Mouse (Mus musculus) layer of hippocampus, adult 2 months (tissue): ENCODE data around the gene Cog7. TPM values are rescaled to one million over a fixed set of nuclear protein-coding genes. Genes with fewer than 3 reads are reported as not detected.
A peak's percentile ranks its signal among the peaks of the same experiment; 100 is the strongest.

Experiments used
- DNase-seq, 2 experiments: peaks; one replicate each; pipeline ENCODE4 v3.0.0; 2022; ENCODE audit warnings: low spot score in 2 of 2
- H3K27ac ChIP-seq: fragments of 200-600 bp; 2 replicates; pipeline ENCODE4 v1.8.1; 2022
- H3K4me3 ChIP-seq: fragments of 200-600 bp; 2 replicates; pipeline ENCODE4 v1.8.1; 2022; ENCODE audit warnings: mild to moderate bottlenecking
- CTCF ChIP-seq: fragments of 200-600 bp; conservative IDR thresholded peaks from 2 replicates; pipeline ENCODE4 v1.8.1; 2022; ENCODE audit warnings: antibody characterized with exemption, mild to moderate bottlenecking, moderate library complexity
- total RNA-seq, 2 experiments: library from RNA; stranded (reverse); gene quantifications; 2 replicates each; pipeline ENCODE4 v1.2.3; 2021

Cog7 gene
- total RNA-seq, 2 experiments from 2014 or later, result 41.6 to 44.3 TPM

DNA sequence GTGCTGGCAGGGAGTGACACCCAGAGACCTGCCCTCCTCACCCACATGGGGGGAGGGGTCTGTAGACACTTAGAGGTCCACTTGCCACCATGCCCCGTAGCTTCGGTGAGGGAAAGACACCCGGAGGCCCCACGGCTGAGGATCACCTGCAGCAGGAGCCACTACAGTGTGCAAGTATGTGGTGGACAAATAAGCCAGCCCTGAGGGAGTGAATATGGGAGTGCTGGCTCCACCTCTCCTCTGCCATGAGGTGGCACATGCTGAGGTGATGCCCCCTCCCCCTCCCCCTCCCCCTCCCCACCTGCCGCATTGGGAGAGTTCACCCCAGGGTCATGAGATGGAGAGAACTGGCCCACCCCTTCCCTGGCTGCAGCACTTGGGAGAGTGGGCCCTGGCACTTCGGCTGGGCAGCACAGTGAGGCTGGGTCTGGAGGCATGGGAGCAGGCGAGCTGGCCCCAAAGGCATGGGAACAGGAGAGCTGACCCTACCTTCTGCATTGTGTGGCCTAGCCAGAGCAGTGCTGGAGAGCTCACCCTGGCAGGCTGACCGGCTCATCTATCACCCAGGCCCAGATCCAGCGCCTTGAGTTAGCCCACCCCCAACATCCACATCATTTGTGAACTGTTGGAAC, 132.9 kb downstream of the Cog7 start:
- Histone ChIP-seq H3K27ac (no peak overlapping the region), H3K4me3 (no peak overlapping the region)
- DNase-seq, result no peak
- no peak for TF ChIP-seq CTCF

DNA sequence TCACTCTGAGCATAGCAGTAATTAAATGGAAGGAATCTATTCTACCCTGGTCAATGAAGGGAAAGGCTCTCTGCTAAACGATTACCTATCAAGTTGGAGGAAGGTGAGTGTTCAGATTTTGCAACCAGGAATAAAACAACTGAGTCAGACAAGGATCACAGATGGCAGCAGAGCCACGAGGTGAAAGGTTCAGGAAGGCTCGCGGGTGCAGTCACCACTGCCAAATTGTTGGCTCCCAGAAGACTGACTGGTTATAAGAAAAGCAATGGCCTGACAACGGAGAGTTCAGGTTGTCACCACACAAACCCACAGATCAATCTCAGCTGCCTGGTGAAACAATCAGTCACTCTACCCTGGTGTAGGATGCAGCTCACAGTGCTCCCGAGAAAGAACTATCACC, 135.5 kb downstream of the Cog7 start:
- no peak overlapping the region for H3K27ac ChIP-seq

DNA sequence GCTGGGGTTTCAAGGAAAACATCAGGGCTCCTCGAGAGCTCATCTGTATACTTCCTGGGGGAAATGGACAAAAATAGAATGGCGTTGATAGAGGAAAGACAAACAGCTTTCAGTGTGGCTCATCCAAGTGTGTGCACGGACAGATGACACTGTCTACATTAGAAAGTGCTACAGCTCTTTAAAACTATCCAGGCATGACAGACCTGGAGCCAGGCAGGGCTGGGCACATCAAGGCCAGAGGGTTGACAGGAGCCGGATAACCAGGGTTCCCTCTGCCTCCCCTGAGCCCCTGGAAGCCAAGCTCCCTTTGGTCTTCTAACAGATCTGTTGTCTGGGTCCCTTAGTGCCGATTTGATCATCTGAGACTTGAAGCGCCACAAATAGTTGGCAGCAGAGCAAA, 139.3 kb downstream of the Cog7 start:
- no peak for TF ChIP-seq CTCF
- H3K4me3 ChIP-seq, result no peak overlapping the region
- H3K27ac ChIP-seq, result no peak overlapping the region
- no peak for DNase-seq

More for the DNA sequence above, 135.5 kb downstream of the Cog7 start:
- DNase-seq, result no peak
- TF ChIP-seq CTCF, result no peak
- H3K4me3 ChIP-seq, result no peak overlapping the region

DNA sequence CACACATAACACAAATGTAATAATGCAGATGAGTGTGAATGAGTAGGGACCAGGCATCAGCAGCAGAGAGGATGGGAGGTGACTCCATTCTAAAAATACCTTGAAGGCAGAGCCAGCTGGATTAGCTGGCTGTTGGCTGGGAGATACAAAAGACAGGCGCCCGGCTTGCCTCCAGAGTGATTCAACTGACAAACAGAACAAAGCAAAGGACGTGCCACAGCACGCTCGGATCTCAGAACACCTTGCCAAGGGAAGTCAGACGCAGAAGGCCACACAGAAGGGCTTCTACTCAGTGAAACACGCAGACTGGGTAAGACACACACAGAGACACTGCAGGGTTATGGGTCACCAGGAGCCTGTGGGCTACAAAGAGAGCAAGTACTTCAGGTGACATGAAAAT, 140.7 kb downstream of the Cog7 start:
- no peak for TF ChIP-seq CTCF
- H3K4me3 ChIP-seq, result no peak overlapping the region
- H3K27ac ChIP-seq, result peak overlapping the region; percentile 61
- peak; percentile 50 to 55 for DNase-seq

DNA sequence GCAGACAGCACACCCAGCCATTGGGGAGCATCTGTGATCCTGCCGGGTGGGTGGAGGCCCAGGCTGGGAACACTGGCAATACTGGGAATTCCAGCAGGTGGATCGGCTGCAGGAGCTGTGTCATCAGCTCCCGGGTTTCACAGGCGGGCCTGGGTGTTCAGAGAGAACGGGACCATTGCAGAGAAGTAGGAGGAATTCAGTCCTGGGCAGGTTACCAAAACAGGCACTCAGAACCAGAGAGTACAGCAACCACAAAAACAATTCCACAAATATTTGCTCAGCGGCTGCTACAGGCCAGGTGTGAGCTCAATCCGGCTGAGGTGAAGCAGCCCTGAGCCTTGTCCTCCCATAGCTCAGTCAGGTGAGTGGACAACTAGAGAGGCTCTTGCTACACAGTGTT, 144.7 kb downstream of the Cog7 start:
- no peak for TF ChIP-seq CTCF
- no peak overlapping the region for H3K4me3 ChIP-seq
- DNase-seq, result peak; percentile 14 to 34
- no peak overlapping the region for H3K27ac ChIP-seq

DNA sequence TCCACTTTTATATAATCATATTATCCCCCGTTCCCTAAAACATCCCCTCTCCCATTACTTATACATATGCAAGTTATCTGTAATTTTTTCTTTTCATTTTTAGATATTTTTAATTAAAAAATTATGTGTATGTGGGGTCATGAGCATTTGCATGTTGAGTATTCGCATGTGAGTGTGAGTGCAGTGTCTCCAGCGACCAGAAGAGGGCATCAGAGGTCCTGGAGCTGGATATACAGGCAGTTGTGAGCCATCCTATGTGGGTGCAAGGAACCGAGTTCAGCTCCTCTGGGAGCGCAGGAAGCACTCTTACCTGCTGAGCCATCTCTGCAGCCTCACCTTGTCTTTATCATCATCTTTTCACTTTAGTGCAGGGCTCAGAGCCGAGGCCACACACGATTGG, 146.1 kb downstream of the Cog7 start:
- Histone ChIP-seq H3K4me3 (no peak overlapping the region), H3K27ac (no peak overlapping the region)
- TF ChIP-seq CTCF, result peak; percentile 44
- no peak for DNase-seq

Other genes with a start within 250 kb of the Cog7 start
- under 1 TPM; 0.15 to 0.36 TPM for gene Scnn1g, start 247.2 kb downstream of the Cog7 start, total RNA-seq
- not detected for gene Scnn1b, start 116.7 kb downstream of the Cog7 start, total RNA-seq
- gene Gga2, start 39.5 kb upstream of the Cog7 start, total RNA-seq, result 10 to 100 TPM; 29.9 to 32.5 TPM
- gene Ubfd1, start 85.5 kb upstream of the Cog7 start, total RNA-seq, result 10 to 100 TPM; 49.6 to 50.7 TPM
- gene Ears2, start 85.6 kb upstream of the Cog7 start, total RNA-seq, result 10 to 100 TPM in 1 of 2 experiments, 1 to 10 TPM in 1; 9.7 to 10.0 TPM
- gene Ndufab1, start 120.2 kb upstream of the Cog7 start, total RNA-seq, result 100 to 1,000 TPM; 259 to 306 TPM
- gene Palb2, start 151.3 kb upstream of the Cog7 start, total RNA-seq, result 1 to 10 TPM; 1.9 to 2.2 TPM
- gene Dctn5, start 151.3 kb upstream of the Cog7 start, total RNA-seq, result 100 to 1,000 TPM; 101 to 104 TPM
- gene Plk1, start 177.7 kb upstream of the Cog7 start, total RNA-seq, result 1 to 10 TPM; 2.1 to 2.9 TPM
- gene Ern2, start 204.5 kb upstream of the Cog7 start, total RNA-seq, result under 1 TPM; 0.39 to 0.41 TPM
- 1 to 10 TPM; 2.7 to 3.3 TPM for gene Chp2, start 237.8 kb upstream of the Cog7 start, total RNA-seq